Mouse (Mus musculus) ES-Bruce4 (cell line): ENCODE data around the gene Stx19.

ENCODE experiments used
- CTCF ChIP-seq: IDR thresholded peaks from one replicate; pipeline ENCODE4 v1.8.1; 2011; ENCODE audit warnings: low read depth, low read length
- POLR2A ChIP-seq: IDR thresholded peaks from one replicate; pipeline ENCODE4 v1.8.1; 2011; ENCODE audit warnings: low read length; ENCODE audit not compliant: insufficient read depth

GRCm38 (mm10) chr16:62778282-62778681, 36.2 kb upstream of the Stx19 start:
- TF ChIP-seq CTCF, result no peak
- no peak for TF ChIP-seq POLR2A
